Mouse (Mus musculus) forebrain, embryonic 11.5 days (tissue): ENCODE results near the gene Map2. TPM values are rescaled to one million over a fixed set of nuclear protein-coding genes. Genes with fewer than 3 reads are reported as not detected.

ENCODE experiments used
- ATAC-seq: fragments of 200-750 bp; cut with Nextera tagmentation; replicated peaks from 2 replicates; pipeline ENCODE4 v1.8.0; 2017; ENCODE audit warnings: moderate TSS enrichment; ENCODE audit not compliant: low FRiP score
- DNase-seq: peaks from one replicate; pipeline ENCODE4 v3.0.0-alpha.2; 2017; ENCODE audit warnings: low spot score
- H3K27ac ChIP-seq: fragments of 300-500 bp; sonication (generic); 2 replicates; pipeline ENCODE4 v1.5.1; 2014; ENCODE audit warnings: low read depth, low read length
- H3K27me3 ChIP-seq: fragments of 300-500 bp; sonication (generic); 2 replicates; pipeline ENCODE4 v1.6.1; 2014; ENCODE audit warnings: mild to moderate bottlenecking, low read length, mixed read lengths; ENCODE audit not compliant: control insufficient read depth, insufficient read depth
- H3K36me3 ChIP-seq: fragments of 300-500 bp; sonication (generic); 2 replicates; pipeline ENCODE4 v1.6.1; 2014; ENCODE audit warnings: mild to moderate bottlenecking, low read length, moderate library complexity, mixed read lengths; ENCODE audit not compliant: control insufficient read depth, insufficient read depth
- H3K4me1 ChIP-seq: fragments of 300-500 bp; sonication (generic); replicated peaks from 2 replicates; pipeline ENCODE4 v1.6.1; 2014; ENCODE audit warnings: low read length, mixed read lengths; ENCODE audit not compliant: control insufficient read depth, insufficient read depth
- H3K4me2 ChIP-seq: fragments of 300-500 bp; sonication (generic); 2 replicates; pipeline ENCODE4 v1.6.1; 2014; ENCODE audit warnings: low read depth, mild to moderate bottlenecking, low read length, moderate library complexity, mixed read lengths; ENCODE audit not compliant: severe bottlenecking
- H3K4me3 ChIP-seq: fragments of 300-500 bp; sonication (generic); 2 replicates; pipeline ENCODE4 v1.5.1; 2014; ENCODE audit warnings: low read depth, low read length
- H3K9ac ChIP-seq: fragments of 300-500 bp; sonication (generic); 2 replicates; pipeline ENCODE4 v1.6.1; 2014; ENCODE audit warnings: low read length
- H3K9me3 ChIP-seq: fragments of 300-500 bp; sonication (generic); 2 replicates; pipeline ENCODE4 v1.6.1; 2016; ENCODE audit warnings: low read length, mixed read lengths; ENCODE audit not compliant: control insufficient read depth
- WGBS: fragments of 180-500 bp; shearing (Covaris S2); extraction: QIAGEN DNeasy Blood & Tissue Kit; methylation state at CpG from one replicate; pipeline ENCODE4 v1.1.7; 2014; 5-methylcytosine and 5-hydroxymethylcytosine counted together
- polyA plus RNA-seq: library from polyadenylated mRNA; unstranded; fragments of >200 nt; fragmentation: Nextera tagmentation; extraction: Ambion mirVana; gene quantifications from 2 replicates; pipeline ENCODE4 v1.2.1, GENCODE M21; 2014

Gene Map2
- polyA plus RNA-seq, 1 experiment from 2014 or later = 177 TPM

- no peaks in the 10 kb centered on the region for H3K36me3 ChIP-seq
- H3K27ac ChIP-seq = no peak overlapping the region
- no peaks in the 10 kb centered on the region for H3K9me3 ChIP-seq
- no peaks in the 10 kb centered on the region for H3K27me3 ChIP-seq
- H3K4me1 ChIP-seq = peaks cover 5% of the 10 kb centered on the region; the same call in 1 of the 2 replicates
- no peak overlapping the region for H3K9ac ChIP-seq
- 21% methylated on average over 1 of the region's 1 CpGs for WGBS
- ATAC-seq = no peak
- H3K4me3 ChIP-seq = no peak overlapping the region
- no peak overlapping the region for H3K4me2 ChIP-seq
- no peak for DNase-seq
These were observed 48.3 kb downstream of the Map2 start for GRCm38 (mm10) chr1:66223331-66223730.

- 64% methylated on average over 7 of the region's 7 CpGs for WGBS
- Histone ChIP-seq H3K4me2 (no peak overlapping the region), H3K4me3 (no peak overlapping the region), H3K9me3 (no peaks in the 10 kb centered on the region), H3K4me1 (peaks cover 5% of the 10 kb centered on the region; the same call in 1 of the 2 replicates), H3K27me3 (no peaks in the 10 kb centered on the region), H3K9ac (no peak overlapping the region; the same call in 1 of the 2 replicates), H3K36me3 (no peaks in the 10 kb centered on the region), H3K27ac (0 out of 2 replicates have a peak overlapping the region, but pooled peaks have one; percentile 3)
- DNase-seq (no peak), ATAC-seq (0 out of 2 replicates have a peak, but pooled peaks have one; percentile 49)
These were observed 51.6 kb downstream of the Map2 start for GRCm38 (mm10) chr1:66226372-66227368.

GRCm38 (mm10) chr1:66228205-66228604 is 53.1 kb downstream of the Map2 start:
- no peaks in the 10 kb centered on the region for H3K9me3 ChIP-seq
- H3K4me3 ChIP-seq = no peak overlapping the region
- H3K9ac ChIP-seq = no peak overlapping the region
- H3K27me3 ChIP-seq = no peaks in the 10 kb centered on the region
- no peak overlapping the region for H3K4me2 ChIP-seq
- 64% methylated on average over 3 of the region's 3 CpGs for WGBS
- H3K4me1 ChIP-seq = peaks cover 5% of the 10 kb centered on the region; the same call in 1 of the 2 replicates
- ATAC-seq = peak; percentile 75; the same call in 1 of the 2 replicates
- no peaks in the 10 kb centered on the region for H3K36me3 ChIP-seq
- H3K27ac ChIP-seq = no peak overlapping the region
- DNase-seq = no peak

- no peak overlapping the region for H3K9ac ChIP-seq
- no peak for ATAC-seq
- H3K27ac ChIP-seq = no peak overlapping the region
These were observed 55.3 kb downstream of the Map2 start for GRCm38 (mm10) chr1:66230345-66230744.

GRCm38 (mm10) chr1:66231963-66232362 is 56.9 kb downstream of the Map2 start:
- Histone ChIP-seq H3K27ac (no peak overlapping the region), H3K9me3 (no peaks in the 10 kb centered on the region), H3K27me3 (no peaks in the 10 kb centered on the region), H3K9ac (no peak overlapping the region), H3K4me2 (no peak overlapping the region), H3K4me1 (peaks cover 4% of the 10 kb centered on the region; the same call in 1 of the 2 replicates), H3K36me3 (no peaks in the 10 kb centered on the region), H3K4me3 (no peak overlapping the region)
- 91% methylated on average over 4 of the region's 4 CpGs for WGBS
- no peak for ATAC-seq
- DNase-seq = no peak

More at GRCm38 (mm10) chr1:66230345-66230744, 55.3 kb downstream of the Map2 start:
- DNase-seq = no peak
- H3K36me3 ChIP-seq = no peaks in the 10 kb centered on the region
- WGBS = 91% methylated on average over 3 of the region's 3 CpGs
- no peaks in the 10 kb centered on the region for H3K27me3 ChIP-seq
- no peaks in the 10 kb centered on the region for H3K9me3 ChIP-seq
- H3K4me3 ChIP-seq = no peak overlapping the region
- H3K4me1 ChIP-seq = peaks cover 5% of the 10 kb centered on the region; the same call in 1 of the 2 replicates
- H3K4me2 ChIP-seq = no peak overlapping the region

GRCm38 (mm10) chr1:66244910-66245309 is 69.8 kb downstream of the Map2 start:
- Histone ChIP-seq H3K9me3 (no peaks in the 10 kb centered on the region), H3K4me2 (no peak overlapping the region), H3K27ac (no peak overlapping the region), H3K4me3 (no peak overlapping the region), H3K4me1 (no peaks in the 10 kb centered on the region), H3K27me3 (no peaks in the 10 kb centered on the region), H3K36me3 (no peaks in the 10 kb centered on the region), H3K9ac (no peak overlapping the region)
- ATAC-seq = no peak
- 61% methylated on average over 1 of the region's 1 CpGs for WGBS
- no peak for DNase-seq

GRCm38 (mm10) chr1:66251649-66252332 is 76.7 kb downstream of the Map2 start:
- ATAC-seq (peak; percentile 83), DNase-seq (no peak)

GRCm38 (mm10) chr1:66252333-66252724 is 77.3 kb downstream of the Map2 start:
- Histone ChIP-seq H3K4me1 (no peaks in the 10 kb centered on the region; the same call in 1 of the 2 replicates), H3K4me2 (no peak overlapping the region), H3K27me3 (no peaks in the 10 kb centered on the region), H3K36me3 (no peaks in the 10 kb centered on the region), H3K27ac (peak overlapping the region; percentile 81), H3K9me3 (no peaks in the 10 kb centered on the region), H3K9ac (no peak overlapping the region), H3K4me3 (no peak overlapping the region)
- 58% methylated on average over 8 of the region's 8 CpGs for WGBS
- no peak for DNase-seq
- 0 out of 2 replicates have a peak, but pooled peaks have one; percentile 34 for ATAC-seq

More at GRCm38 (mm10) chr1:66251649-66252332, 76.7 kb downstream of the Map2 start:
- no peaks in the 10 kb centered on the region for H3K9me3 ChIP-seq
- 22% methylated on average over 4 of the region's 4 CpGs for WGBS
- no peaks in the 10 kb centered on the region for H3K27me3 ChIP-seq
- H3K4me1 ChIP-seq = no peaks in the 10 kb centered on the region; the same call in 1 of the 2 replicates
- H3K36me3 ChIP-seq = no peaks in the 10 kb centered on the region
- no peak overlapping the region for H3K4me3 ChIP-seq
- H3K27ac ChIP-seq = peak overlapping the region; percentile 81
- no peak overlapping the region for H3K4me2 ChIP-seq
- no peak overlapping the region for H3K9ac ChIP-seq
